Mouse (Mus musculus) brain, embryonic 14.5 days (tissue): ENCODE measurements around the gene Abca2. TPM values are rescaled to one million over a fixed set of nuclear protein-coding genes. Genes with fewer than 3 reads are reported as not detected.
A peak's percentile ranks its signal among the peaks of the same experiment; 100 is the strongest.
"Not testable (repeated sequence)": the region's sequence is repeated elsewhere in the genome, so short reads cannot be mapped to it uniquely, and the experiment has no call there.

Experiments
- DNase-seq: peaks from one replicate; pipeline ENCODE4 v3.0.0-alpha.2; 2011; ENCODE audit warnings: low read depth
- CTCF ChIP-seq: fragments of 200-500 bp; IDR thresholded peaks from 2 replicates; pipeline ENCODE4 v1.5.1; 2012; ENCODE audit warnings: inconsistent platforms, mild to moderate bottlenecking, moderate library complexity, borderline replicate concordance; ENCODE audit not compliant: insufficient read depth, insufficient read length; ENCODE audit errors: extremely low read depth
- POLR2A ChIP-seq: fragments of 200-500 bp; IDR thresholded peaks from 2 replicates; pipeline ENCODE4 v1.6.1; 2012; ENCODE audit warnings: mild to moderate bottlenecking, inconsistent platforms, borderline replicate concordance; ENCODE audit not compliant: poor library complexity, insufficient read depth, insufficient read length, severe bottlenecking; ENCODE audit errors: extremely low read depth
- polyA plus RNA-seq: library from polyadenylated mRNA; depleted of rRNA; stranded (reverse); fragments of >200 nt; gene quantifications from 2 replicates; pipeline ENCODE4 v1.2.3, GENCODE M21; 2012

The Abca2 gene
- polyA plus RNA-seq, 1 experiment, result 60.6 TPM

DNA sequence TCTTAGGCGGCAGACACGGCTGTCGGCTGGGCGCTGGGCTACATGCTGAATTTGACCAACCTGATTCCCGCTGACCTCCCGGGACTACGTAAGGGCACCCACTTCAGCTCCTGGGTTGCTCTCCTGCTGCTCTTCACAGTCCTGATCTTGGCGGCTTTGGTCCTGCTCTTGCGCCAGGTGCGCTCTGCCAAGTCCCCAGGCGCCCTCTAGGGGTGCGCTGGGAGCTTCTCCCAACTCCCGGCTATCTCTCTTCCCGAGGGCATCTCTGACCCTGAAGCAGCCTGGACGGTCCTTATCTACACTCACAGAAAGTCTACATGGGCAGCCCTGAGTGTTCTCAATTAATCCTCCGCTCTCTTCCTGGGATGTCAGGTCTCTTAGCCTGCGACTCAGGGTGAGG, 27.7 kb upstream of the Abca2 start:
- no peak for TF ChIP-seq POLR2A
- TF ChIP-seq CTCF, result peak; percentile 69
- DNase-seq, result peak; percentile 76

- peak; percentile 81 for TF ChIP-seq CTCF
- TF ChIP-seq POLR2A, result no peak
- peak; percentile 93 for DNase-seq
Observed at GRCm38 (mm10) chr2:25402377-25402971, 26.0 kb upstream of the Abca2 start.

- TF ChIP-seq CTCF (no peak), POLR2A (0 out of 2 replicates have a peak, but pooled peaks have one; percentile 14)
- DNase-seq, result peak; percentile 95
Observed at GRCm38 (mm10) chr2:25402972-25403601, 25.4 kb upstream of the Abca2 start.

DNA sequence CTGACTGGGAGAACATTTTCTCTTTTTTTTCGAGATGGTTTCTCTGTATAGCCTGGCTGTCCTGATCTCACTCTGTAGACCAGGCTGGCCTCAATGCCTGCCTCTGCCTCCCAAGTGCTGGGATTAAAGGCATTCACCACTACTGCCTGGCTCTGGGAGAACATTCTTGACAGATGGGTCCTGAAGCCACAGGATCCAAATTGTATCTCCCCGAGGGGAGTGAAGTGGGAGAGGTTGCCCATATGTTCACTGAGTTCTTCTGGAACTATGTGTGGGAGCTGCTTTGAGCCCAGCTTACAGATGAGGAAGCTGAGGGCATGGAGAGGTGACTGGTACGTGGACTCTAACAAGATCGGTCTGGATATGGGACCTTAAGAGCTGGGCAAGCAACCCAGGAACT, 24.5 kb upstream of the Abca2 start:
- TF ChIP-seq POLR2A, result no peak
- TF ChIP-seq CTCF, result no peak
- DNase-seq, result no peak

GRCm38 (mm10) chr2:25408908-25409307, 19.6 kb upstream of the Abca2 start:
- no peak for TF ChIP-seq POLR2A
- no peak for TF ChIP-seq CTCF
- DNase-seq, result no peak

- not testable (repeated sequence) for DNase-seq
Observed at GRCm38 (mm10) chr2:25413436-25413835, 15.1 kb upstream of the Abca2 start.

DNA sequence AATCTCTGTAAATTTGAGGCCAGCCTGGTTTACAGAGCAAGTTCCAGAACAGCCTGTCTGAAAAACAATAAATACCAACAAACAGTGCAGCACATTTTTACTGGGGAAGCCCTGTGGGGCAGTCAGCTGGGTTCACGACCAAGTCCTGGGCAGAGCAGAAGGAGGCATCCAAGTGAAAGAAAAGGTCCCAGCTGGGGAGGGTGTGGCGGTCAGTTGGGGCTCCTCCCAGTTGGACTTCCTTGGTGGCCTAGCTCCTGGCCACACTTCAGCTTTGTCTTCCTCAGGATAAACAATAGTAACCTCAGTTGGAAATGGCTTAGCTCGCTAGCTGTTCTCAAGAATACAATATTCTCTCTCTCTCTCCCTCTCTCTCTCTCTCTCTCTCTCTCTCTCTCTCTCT, 11.1 kb upstream of the Abca2 start:
- TF ChIP-seq POLR2A (no peak), CTCF (no peak)
- no peak for DNase-seq

- peak; percentile 86 for DNase-seq
- peak; percentile 72 for TF ChIP-seq CTCF
- no peak for TF ChIP-seq POLR2A
Observed at GRCm38 (mm10) chr2:25421896-25422295, 6.6 kb upstream of the Abca2 start.

DNA sequence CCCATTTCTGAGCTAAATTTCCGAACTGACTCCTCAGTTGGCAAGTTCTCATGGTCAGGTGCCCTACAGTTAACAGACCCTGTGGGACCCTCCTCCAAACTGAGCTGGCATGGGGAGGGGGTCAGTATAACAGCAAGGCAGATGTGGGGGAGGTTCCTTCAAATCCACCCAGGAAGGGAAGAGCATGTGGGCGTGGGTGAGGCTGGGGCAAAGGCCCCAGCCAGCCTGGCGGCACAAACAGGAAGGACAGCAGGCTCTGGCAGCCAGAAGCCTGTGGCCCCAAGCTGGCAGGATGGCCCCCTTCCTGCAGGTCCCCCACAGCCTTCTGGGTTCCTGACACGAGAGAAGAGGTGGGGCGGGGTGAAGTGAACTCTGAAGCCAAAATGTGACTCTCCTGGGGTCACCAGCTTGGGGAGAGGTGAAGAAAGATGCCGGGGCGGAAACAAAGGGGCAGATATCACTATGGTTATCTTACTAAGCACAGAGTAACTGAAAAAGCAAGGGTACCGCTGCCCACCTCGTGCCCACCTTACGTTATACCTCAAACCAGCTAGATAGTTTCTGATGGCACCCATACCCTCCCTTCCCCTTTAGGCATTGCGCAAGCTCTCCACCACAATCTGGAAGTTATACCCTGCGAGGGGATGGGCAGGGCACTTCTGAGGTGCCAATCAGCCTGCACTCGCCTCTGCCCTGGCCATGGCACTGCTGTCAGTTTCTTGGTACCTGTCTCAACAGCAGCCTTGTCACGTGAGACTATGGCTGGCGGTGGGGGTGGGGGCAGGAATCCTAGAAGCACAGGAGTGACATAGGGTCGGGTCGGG, 5.7 kb upstream of the Abca2 start, which contains the start of gene Fut7:
Fut7 (plus strand) TSS at position 681 of the 824 bp plus-strand sequence.
- no peak for TF ChIP-seq CTCF
- TF ChIP-seq POLR2A, result no peak
- DNase-seq, result no peak

- DNase-seq, result no peak
- no peak for TF ChIP-seq POLR2A
- no peak for TF ChIP-seq CTCF
Observed at GRCm38 (mm10) chr2:25423626-25424025, 4.9 kb upstream of the Abca2 start.

DNA sequence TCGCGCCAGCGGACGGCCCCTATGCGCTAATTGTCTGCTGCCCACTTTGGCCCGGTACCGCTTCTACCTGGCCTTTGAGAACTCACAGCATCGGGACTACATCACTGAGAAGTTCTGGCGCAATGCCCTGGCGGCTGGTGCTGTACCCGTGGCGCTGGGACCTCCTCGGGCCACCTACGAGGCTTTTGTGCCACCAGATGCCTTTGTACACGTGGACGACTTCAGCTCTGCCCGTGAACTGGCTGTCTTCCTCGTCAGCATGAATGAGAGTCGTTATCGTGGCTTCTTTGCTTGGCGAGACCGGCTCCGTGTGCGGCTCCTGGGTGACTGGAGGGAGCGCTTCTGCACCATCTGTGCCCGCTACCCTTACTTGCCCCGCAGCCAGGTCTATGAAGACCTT, 3.0 kb upstream of the Abca2 start:
- TF ChIP-seq POLR2A (no peak), CTCF (no peak)
- DNase-seq, result peak; percentile 14

DNA sequence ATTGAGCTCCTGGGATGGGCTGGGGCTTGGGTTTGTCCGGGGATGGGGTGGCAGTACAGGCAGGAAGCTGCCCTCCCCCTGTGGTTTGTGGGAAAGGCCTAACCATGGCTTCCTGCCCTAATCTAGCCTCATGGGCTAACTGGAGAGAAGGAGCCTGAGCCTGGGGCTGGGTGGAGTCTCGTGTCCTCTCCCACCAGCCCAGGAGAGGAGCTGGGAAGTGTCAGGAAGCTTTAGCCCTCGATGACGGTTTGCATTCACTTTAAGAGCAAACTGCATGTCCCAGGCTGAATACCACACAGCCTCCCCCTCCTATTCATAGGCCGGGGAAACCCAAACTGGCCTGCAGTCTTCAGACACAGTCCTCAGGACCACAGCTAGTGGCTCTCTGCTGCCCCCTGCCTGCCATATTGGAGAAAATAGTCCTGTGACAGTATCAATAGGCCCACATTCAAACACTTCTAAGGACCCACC, 1.7 kb upstream of the Abca2 start:
- peak; percentile 83 for DNase-seq
- TF ChIP-seq CTCF (peak; percentile 83), POLR2A (no peak)

DNA sequence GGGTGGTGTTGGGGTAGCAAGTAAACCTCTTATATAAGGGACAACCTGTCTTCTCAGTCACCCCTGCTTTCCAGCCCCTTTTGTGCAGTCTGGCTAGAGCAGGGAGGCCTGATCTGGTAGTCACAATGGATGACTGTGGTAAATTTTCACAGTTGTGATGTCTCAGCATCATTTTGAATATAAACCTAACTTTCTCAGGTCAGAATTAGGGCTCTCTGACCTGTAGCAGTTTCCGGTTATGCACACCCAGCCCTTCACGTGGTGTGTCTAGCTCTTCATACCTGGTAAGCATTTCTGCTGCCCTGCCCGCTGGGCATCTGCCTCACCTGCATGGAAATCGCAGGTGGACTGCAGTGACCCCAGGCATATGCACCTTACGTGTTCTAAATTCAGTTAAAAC, 1.2 kb upstream of the Abca2 start:
- TF ChIP-seq POLR2A, result no peak
- TF ChIP-seq CTCF, result no peak
- DNase-seq, result no peak
